Mouse (Mus musculus) MEL (cell line): Measurements from ENCODE around the gene Ccdc121.

Experiments
- BHLHE40 ChIP-seq: IDR thresholded peaks from 2 replicates; pipeline ENCODE4 v1.6.1; 2012; ENCODE audit warnings: low read depth, mild to moderate bottlenecking, inconsistent platforms, low read length, improper control_type of control experiment, borderline replicate concordance
- CTCF ChIP-seq, 3 experiments: IDR thresholded peaks in 2 of 3; conservative IDR thresholded peaks in 1 of 3; 2 replicates each; pipeline ENCODE4 v1.5.1; 2011 to 2012; ENCODE audit warnings: low read length in 3 of 3, low read depth in 2 of 3, mild to moderate bottlenecking in 2 of 3, improper control_type of control experiment in 1 of 3, inconsistent platforms in 1 of 3, mixed read lengths in 1 of 3, moderate library complexity in 1 of 3; ENCODE audit not compliant: control insufficient read depth in 1 of 3, insufficient read depth in 1 of 3, poor library complexity in 1 of 3, severe bottlenecking in 1 of 3
- EP300 ChIP-seq, 2 experiments: IDR thresholded peaks; 2 replicates each; pipeline ENCODE4 v1.6.1; 2011; ENCODE audit warnings: improper control_type of control experiment in 2 of 2, low read length in 2 of 2, low read depth in 1 of 2, mild to moderate bottlenecking in 1 of 2
- MAX ChIP-seq: IDR thresholded peaks from 2 replicates; pipeline ENCODE4 v1.6.1; 2011; ENCODE audit warnings: low read length, improper control_type of control experiment
- MXI1 ChIP-seq: IDR thresholded peaks from 2 replicates; pipeline ENCODE4 v1.6.1; 2011; ENCODE audit warnings: mild to moderate bottlenecking, low read depth, low read length, improper control_type of control experiment
- POLR2AphosphoS5 ChIP-seq: IDR thresholded peaks from 2 replicates; pipeline ENCODE4 v1.6.1; 2012; ENCODE audit warnings: low read depth, borderline replicate concordance, mild to moderate bottlenecking, inconsistent platforms, low read length, moderate library complexity, mixed read lengths
- TAL1 ChIP-seq: IDR thresholded peaks from 2 replicates; pipeline ENCODE4 v1.6.1; 2012; ENCODE audit warnings: mild to moderate bottlenecking, inconsistent platforms, low read length, moderate library complexity, mixed read lengths
- USF1 ChIP-seq: IDR thresholded peaks from 2 replicates; pipeline ENCODE4 v1.6.1; 2014; ENCODE audit warnings: low read depth, mild to moderate bottlenecking, inconsistent platforms, low read length, improper control_type of control experiment, moderate library complexity
- ZC3H11A ChIP-seq: IDR thresholded peaks from 2 replicates; pipeline ENCODE4 v1.6.1; 2012; ENCODE audit warnings: low read depth, mild to moderate bottlenecking, inconsistent platforms, low read length, improper control_type of control experiment

GRCm38 (mm10) chr1:181535165-181535873 is 24.1 kb upstream of the Ccdc121 start:
- TF ChIP-seq MXI1 (no peak), MAX (no peak), ZC3H11A (no peak), EP300 (IDR thresholded peaks at IDR 0.05; ENCODE audit: low read depth in 1 of 2, low read length in 2 of 2) (no peak), BHLHE40 (no peak), TAL1 (no peak), POLR2AphosphoS5 (no peak), CTCF (IDR thresholded peaks at IDR 0.05 in 2 of 3, conservative IDR thresholded peaks at IDR 0.05 in 1 of 3; ENCODE audit: control insufficient read depth in 1 of 3, insufficient read depth in 1 of 3, low read depth in 2 of 3, low read length in 3 of 3, poor library complexity in 1 of 3, severe bottlenecking in 1 of 3) (no peak), USF1 (no peak)
